In the genomic region with DNA sequence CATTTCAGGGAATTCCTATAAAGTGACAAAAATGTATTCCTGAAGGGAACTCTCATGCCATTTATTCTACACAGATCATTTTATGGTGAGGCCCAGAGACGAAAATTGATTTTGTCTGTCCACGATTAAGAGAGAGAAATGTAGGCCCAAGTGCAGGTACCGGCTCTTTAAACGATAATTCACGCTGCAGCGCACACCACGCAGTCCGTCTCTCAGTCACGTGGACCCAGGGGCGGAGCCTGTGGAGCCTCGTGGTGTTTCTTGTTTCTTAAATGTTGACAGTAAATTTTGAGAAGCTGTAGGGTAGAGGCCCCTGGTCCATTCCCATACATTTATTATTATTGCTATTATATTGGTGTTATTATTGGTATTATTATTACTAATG, we compare ENCODE assay signal across 10 mouse cellular contexts.
DNase-seq lines count a peak whose midpoint lies in the region; ATAC-seq lines count a peak whose summit lies in the region.
"Had no signal": no experiment of that assay in that cellular context is flagged by ENCODE, and none has a peak within 500 bp of the region (broad histone marks: within the 10 kb centered on the region; RNA-seq: fewer than 3 reads in every experiment).

No protein-coding gene starts in this region.

- H3K4me3 ChIP-seq in heart, embryonic 10.5 days = no peak overlapping the region
- no peak overlapping the region for H3K4me3 ChIP-seq in neural tube, embryonic 12.5 days
- no peak overlapping the region for H3K4me3 ChIP-seq in hindbrain, embryonic 14.5 days (replicated peaks; ENCODE audit: low read length)
- H3K4me3 ChIP-seq in neural tube, embryonic 13.5 days = no peak overlapping the region
- H3K4me3 ChIP-seq: forebrain, embryonic 12.5 days had no signal

- H3K36me3 ChIP-seq in heart, embryonic 10.5 days = no peaks in the 10 kb centered on the region
- no peaks in the 10 kb centered on the region for H3K36me3 ChIP-seq in neural tube, embryonic 12.5 days
- H3K36me3 ChIP-seq in hindbrain, embryonic 14.5 days (replicated peaks; ENCODE audit: control insufficient read depth, insufficient read depth) = no peaks in the 10 kb centered on the region
- no peaks in the 10 kb centered on the region for H3K36me3 ChIP-seq in neural tube, embryonic 13.5 days
- H3K36me3 ChIP-seq: forebrain, embryonic 12.5 days had no signal

- no peak overlapping the region for H3K4me2 ChIP-seq in neural tube, embryonic 12.5 days (replicated peaks)
- peak overlapping the region; percentile 13; the same call in 1 of the 2 replicates for H3K4me2 ChIP-seq in hindbrain, embryonic 14.5 days (replicated peaks)
- peak overlapping the region; percentile 18 for H3K4me2 ChIP-seq in neural tube, embryonic 13.5 days
- H3K4me2 ChIP-seq: forebrain, embryonic 12.5 days had no signal

- ATAC-seq in neural tube, embryonic 12.5 days (ENCODE audit: low FRiP score, low read depth) = peak; percentile 60; the same call in 1 of the 2 replicates
- 0 out of 2 replicates have a peak, but pooled peaks have one; percentile 32 for ATAC-seq in hindbrain, embryonic 14.5 days (ENCODE audit: low FRiP score)
- ATAC-seq in neural tube, embryonic 13.5 days (ENCODE audit: low read depth) = 0 out of 2 replicates have a peak, but pooled peaks have one; percentile 57

- H3K4me1 ChIP-seq in heart, embryonic 10.5 days = peaks cover 56% of the 10 kb centered on the region
- H3K4me1 ChIP-seq in neural tube, embryonic 12.5 days = no peaks in the 10 kb centered on the region
- peaks cover 11% of the 10 kb centered on the region for H3K4me1 ChIP-seq in hindbrain, embryonic 14.5 days (replicated peaks; ENCODE audit: control insufficient read depth, insufficient read depth, low read length)
- H3K4me1 ChIP-seq in neural tube, embryonic 13.5 days (replicated peaks) = peaks cover 22% of the 10 kb centered on the region

- H3K27ac ChIP-seq in heart, embryonic 10.5 days = peak overlapping the region; percentile 42
- no peak overlapping the region for H3K27ac ChIP-seq in neural tube, embryonic 12.5 days
- H3K27ac ChIP-seq in hindbrain, embryonic 14.5 days = no peak overlapping the region
- H3K27ac ChIP-seq in neural tube, embryonic 13.5 days (replicated peaks) = no peak overlapping the region
- H3K27ac ChIP-seq: forebrain, embryonic 12.5 days had no signal

- H3K9me3 ChIP-seq in heart, embryonic 10.5 days = no peaks in the 10 kb centered on the region
- H3K9me3 ChIP-seq in neural tube, embryonic 12.5 days = no peaks in the 10 kb centered on the region
- no peaks in the 10 kb centered on the region for H3K9me3 ChIP-seq in hindbrain, embryonic 14.5 days (ENCODE audit: control insufficient read depth, low read length)
- no peaks in the 10 kb centered on the region for H3K9me3 ChIP-seq in neural tube, embryonic 13.5 days
- H3K9me3 ChIP-seq: forebrain, embryonic 12.5 days had no signal

- no peaks in the 10 kb centered on the region for H3K27me3 ChIP-seq in heart, embryonic 10.5 days (ENCODE audit: insufficient read depth, poor library complexity, severe bottlenecking)
- no peaks in the 10 kb centered on the region for H3K27me3 ChIP-seq in neural tube, embryonic 12.5 days (replicated peaks)
- no peaks in the 10 kb centered on the region for H3K27me3 ChIP-seq in hindbrain, embryonic 14.5 days (ENCODE audit: control insufficient read depth, insufficient read depth, low read length)
- no peaks in the 10 kb centered on the region for H3K27me3 ChIP-seq in neural tube, embryonic 13.5 days
- H3K27me3 ChIP-seq: forebrain, embryonic 12.5 days had no signal

- 78% methylated on average over 11 of the region's 11 CpGs for WGBS in heart, embryonic 10.5 days
- 72% methylated on average over 11 of the region's 11 CpGs for WGBS in neural tube, embryonic 12.5 days
- 67% methylated on average over 11 of the region's 11 CpGs for WGBS in hindbrain, embryonic 14.5 days
- 65% methylated on average over 11 of the region's 11 CpGs for WGBS in neural tube, embryonic 13.5 days

- peak; percentile 70 for DNase-seq in heart, embryonic 10.5 days (ENCODE audit: low spot score)
- no peak for DNase-seq in heart, postnatal 4 days
- DNase-seq in neural tube, embryonic 10.5 days (ENCODE audit: extremely low spot score, low spot score) = no peak
- no peak for DNase-seq in hindbrain, embryonic 14.5 days (ENCODE audit: low spot score)
- no peak for DNase-seq in kidney, adult 9 months
- no peak for DNase-seq in kidney, postnatal 14 days
- DNase-seq: lung, postnatal 10 days had no signal

- H3K9ac ChIP-seq in neural tube, embryonic 12.5 days = no peak overlapping the region
- no peak overlapping the region for H3K9ac ChIP-seq in hindbrain, embryonic 14.5 days
- no peak overlapping the region for H3K9ac ChIP-seq in neural tube, embryonic 13.5 days
- H3K9ac ChIP-seq: forebrain, embryonic 12.5 days had no signal
